Mouse (Mus musculus) gastrocnemius, postnatal 36 days (tissue): ENCODE measurements around the gene Iqschfp. TPM values are rescaled to one million over a fixed set of nuclear protein-coding genes. Genes with fewer than 3 reads are reported as not detected.

Source experiments
- DNase-seq, 2 experiments: peaks; one replicate each; pipeline ENCODE4 v3.0.0; 2022
- intact Hi-C: fragments of 180-260 bp; cut with DNase I; formaldehyde crosslinking; loops from one replicate; pipeline ENCODE4 v1.15.1; 2025
- total RNA-seq, 2 experiments: library from RNA; stranded (reverse); gene quantifications; 2 replicates each; pipeline ENCODE4 v1.2.3; 2021

The Iqschfp gene
- total RNA-seq, 2 experiments from 2014 or later = not detected

- DNase-seq = no peak
- intact Hi-C loops = no loop called here
Observed at GRCm38 (mm10) chr3:68483517-68483916, 591.5 kb downstream of the Iqschfp start.

GRCm38 (mm10) chr3:68484021-68484420 lies 592.0 kb downstream of the Iqschfp start:
- intact Hi-C loops = no loop called here
- DNase-seq = no peak

GRCm38 (mm10) chr3:68484561-68484960 lies 592.5 kb downstream of the Iqschfp start:
- no peak for DNase-seq
- intact Hi-C loops = no loop called here

- DNase-seq = no peak
- intact Hi-C loops = no loop called here
Observed at GRCm38 (mm10) chr3:68487621-68488020, 595.6 kb downstream of the Iqschfp start.

- DNase-seq = no peak
- intact Hi-C loops = no loop called here
Observed at GRCm38 (mm10) chr3:68488316-68488715, 596.3 kb downstream of the Iqschfp start.

GRCm38 (mm10) chr3:68491516-68491915 lies 599.5 kb downstream of the Iqschfp start:
- no peak for DNase-seq
- intact Hi-C loops = no loop called here

GRCm38 (mm10) chr3:68492066-68492465 lies 600.0 kb downstream of the Iqschfp start:
- no peak for DNase-seq
- intact Hi-C loops = no loop called here

- intact Hi-C loops = no loop called here
- no peak for DNase-seq
Observed at GRCm38 (mm10) chr3:68492513-68492912, 600.5 kb downstream of the Iqschfp start.

- intact Hi-C loops = no loop called here
- peak in 1 of 2 experiments; percentile 21 for DNase-seq
Observed at GRCm38 (mm10) chr3:68493170-68493585, 601.1 kb downstream of the Iqschfp start.

GRCm38 (mm10) chr3:68493586-68494295 lies 601.7 kb downstream of the Iqschfp start:
- intact Hi-C loops = no loop called here
- DNase-seq = peak; percentile 47 to 70

- intact Hi-C loops = no loop called here
- DNase-seq = peak; percentile 9 to 42
Observed at GRCm38 (mm10) chr3:68494296-68495095, 602.5 kb downstream of the Iqschfp start.

- intact Hi-C loops = no loop called here
- peak; percentile 30 to 33 for DNase-seq
Observed at GRCm38 (mm10) chr3:68495096-68495735, 603.2 kb downstream of the Iqschfp start.

- intact Hi-C loops = no loop called here
Observed at GRCm38 (mm10) chr3:68495736-68496242, 603.8 kb downstream of the Iqschfp start.

GRCm38 (mm10) chr3:68496513-68496912 lies 604.5 kb downstream of the Iqschfp start:
- intact Hi-C loops = no loop called here
- DNase-seq = no peak

More at GRCm38 (mm10) chr3:68495736-68496242, 603.8 kb downstream of the Iqschfp start:
- DNase-seq = no peak

- intact Hi-C loops = no loop called here
- DNase-seq = no peak
Observed at GRCm38 (mm10) chr3:68499532-68500152, 607.6 kb downstream of the Iqschfp start.

GRCm38 (mm10) chr3:68504838-68505237 lies 612.8 kb downstream of the Iqschfp start:
- DNase-seq = no peak
- intact Hi-C loops = no loop called here

- intact Hi-C loops = no loop called here
- peak in 1 of 2 experiments; percentile 14 for DNase-seq
Observed at GRCm38 (mm10) chr3:68506769-68507318, 614.8 kb downstream of the Iqschfp start.

GRCm38 (mm10) chr3:68508629-68509028 lies 616.6 kb downstream of the Iqschfp start:
- intact Hi-C loops = no loop called here
- peak; percentile 50 to 75 for DNase-seq

- intact Hi-C loops = no loop called here
- DNase-seq = no peak
Observed at GRCm38 (mm10) chr3:68510872-68511271, 618.8 kb downstream of the Iqschfp start.

GRCm38 (mm10) chr3:68511744-68512143 lies 619.7 kb downstream of the Iqschfp start:
- intact Hi-C loops = no loop called here
- DNase-seq = no peak
